Mouse (Mus musculus) right cerebral cortex, postnatal 25 days (tissue): ENCODE data around the gene Epyc.
"Not testable (repeated sequence)": the region's sequence is repeated elsewhere in the genome, so short reads cannot be mapped to it uniquely, and the experiment has no call there.

Experiments
- DNase-seq: peaks from one replicate; pipeline ENCODE4 v3.0.0; 2022

Gene Epyc

DNA sequence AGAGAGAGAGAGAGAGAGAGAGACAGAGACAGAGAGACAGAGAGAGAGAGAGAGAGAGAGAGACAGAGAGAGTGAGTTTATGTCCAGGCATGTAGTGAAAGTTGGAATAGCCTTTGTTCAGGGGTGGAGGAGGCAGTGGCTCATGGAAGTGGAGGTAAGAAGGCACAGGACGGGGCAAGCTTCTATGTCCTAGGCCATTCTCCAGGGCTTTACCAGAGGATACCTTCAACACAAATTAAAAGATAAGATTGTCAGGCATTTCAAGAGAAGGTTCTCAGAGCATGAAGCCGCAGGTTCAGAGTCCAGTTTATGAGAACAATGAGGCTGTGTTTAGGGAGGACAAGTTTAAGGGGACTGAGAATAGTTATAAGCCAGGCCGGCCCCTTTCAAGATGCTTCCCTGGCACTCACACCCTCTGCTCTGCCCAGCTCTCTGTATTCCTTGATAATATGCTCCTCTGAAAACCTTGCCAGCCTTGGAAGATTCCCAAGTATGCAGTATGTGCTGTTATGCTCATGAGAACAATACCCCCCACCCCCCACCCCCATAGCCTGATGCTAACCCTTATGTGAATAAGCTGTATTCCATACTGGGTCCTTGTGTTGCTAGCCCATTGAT lies 71.5 kb downstream of the Epyc start:
- no peak for DNase-seq

GRCm38 (mm10) chr10:97717233-97717632 lies 73.4 kb downstream of the Epyc start:
- no peak for DNase-seq

GRCm38 (mm10) chr10:97718021-97718420 lies 74.2 kb downstream of the Epyc start:
- DNase-seq, result no peak

- no peak for DNase-seq
Measured at GRCm38 (mm10) chr10:97720625-97721024, 76.8 kb downstream of the Epyc start.

GRCm38 (mm10) chr10:97722709-97723108 lies 78.8 kb downstream of the Epyc start:
- DNase-seq, result no peak

- no peak for DNase-seq
Measured at GRCm38 (mm10) chr10:97725929-97726328, 82.1 kb downstream of the Epyc start.

GRCm38 (mm10) chr10:97726655-97727054 lies 82.8 kb downstream of the Epyc start, which contains the start of gene C030005K15Rik:
C030005K15Rik (minus strand) TSS chr10:97726755.
- not testable (repeated sequence) for DNase-seq
